Mouse (Mus musculus) 416B (cell line): Measurements from ENCODE around the gene 4932438A13Rik.
A peak's percentile ranks its signal among the peaks of the same experiment; 100 is the strongest.

Experiments used
- DNase-seq: peaks from one replicate; pipeline ENCODE4 v3.0.0; 2011; ENCODE audit warnings: low read depth

Gene 4932438A13Rik

GRCm38 (mm10) chr3:36918322-36918721 is 55.4 kb downstream of the 4932438A13Rik start:
- DNase-seq = no peak

- DNase-seq = peak; percentile 39
These were observed 78.7 kb downstream of the 4932438A13Rik start for GRCm38 (mm10) chr3:36941572-36941971.

- peak; percentile 72 for DNase-seq
These were observed 79.2 kb downstream of the 4932438A13Rik start for GRCm38 (mm10) chr3:36942108-36942507.

GRCm38 (mm10) chr3:36943706-36944105 is 80.8 kb downstream of the 4932438A13Rik start:
- no peak for DNase-seq

- DNase-seq = peak; percentile 39
These were observed 175.1 kb downstream of the 4932438A13Rik start for GRCm38 (mm10) chr3:37037979-37038378.

GRCm38 (mm10) chr3:37039811-37040210 is 176.9 kb downstream of the 4932438A13Rik start:
- no peak for DNase-seq

- no peak for DNase-seq
These were observed 188.6 kb downstream of the 4932438A13Rik start for GRCm38 (mm10) chr3:37051491-37051890.

- DNase-seq = no peak
These were observed 200.5 kb downstream of the 4932438A13Rik start, which contains the start of gene Adad1 for GRCm38 (mm10) chr3:37063406-37063805. TSS of gene Adad1 (plus strand) at chr3:37063527.

- peak; percentile 32 for DNase-seq
These were observed 210.3 kb downstream of the 4932438A13Rik start for GRCm38 (mm10) chr3:37073211-37073610.

- no peak for DNase-seq
These were observed 222.0 kb downstream of the 4932438A13Rik start for GRCm38 (mm10) chr3:37084860-37085259.

GRCm38 (mm10) chr3:37090721-37091120 is 227.8 kb downstream of the 4932438A13Rik start:
- DNase-seq = no peak
